Mouse (Mus musculus): ENCODE measurements around the gene Ube2h.

- no peak for TF ChIP-seq CTCF (IDR thresholded peaks at IDR 0.05; ENCODE audit: borderline replicate concordance, insufficient read depth, low read length)
- TF ChIP-seq POLR2A (IDR thresholded peaks at IDR 0.05; ENCODE audit: low read depth, low read length), result no peak
Measured at GRCm38 (mm10) chr6:30278374-30278773, 26.0 kb downstream of the Ube2h start.

All from embryonic fibroblast, embryonic 13.5 days (primary cell).